Mouse (Mus musculus): ENCODE measurements at regions not wholly inside any gene's neighbourhood (a gene's known extent, or its start where the extent isn't known, plus 50 kb on each side); places are given as distances from the start of the nearest gene placed in this dataset.

- intact Hi-C loops (cut with DNase I): no loop called here
- DNase-seq: no peak
Observed at GRCm38 (mm10) chr1:77220322-77220590, 294.6 kb downstream of the Epha4 start.

- no peak for DNase-seq
- intact Hi-C loops (cut with DNase I): no loop called here
Observed at GRCm38 (mm10) chr1:77220783-77221182, 294.1 kb downstream of the Epha4 start.

DNA sequence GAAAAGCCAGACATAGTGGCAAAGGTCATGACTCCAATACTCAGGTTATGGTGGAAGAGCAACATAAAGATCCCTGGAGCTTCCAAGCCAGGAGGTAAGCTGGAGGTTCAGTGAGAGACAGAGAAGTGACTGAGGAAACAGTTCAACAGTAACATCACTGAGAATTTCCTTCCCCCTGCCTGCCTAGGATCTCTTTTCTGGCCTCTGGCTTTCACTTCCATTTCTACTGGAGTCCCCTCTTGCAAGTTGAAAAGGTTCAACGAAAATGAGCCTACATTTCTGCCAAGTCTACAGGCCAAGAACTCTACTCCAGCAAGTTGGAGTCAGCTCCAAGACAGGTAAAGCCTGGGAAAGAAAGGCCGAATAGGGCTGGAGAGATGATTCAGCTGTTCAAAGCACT, 293.0 kb downstream of the Epha4 start:
- no peak for DNase-seq

DNA sequence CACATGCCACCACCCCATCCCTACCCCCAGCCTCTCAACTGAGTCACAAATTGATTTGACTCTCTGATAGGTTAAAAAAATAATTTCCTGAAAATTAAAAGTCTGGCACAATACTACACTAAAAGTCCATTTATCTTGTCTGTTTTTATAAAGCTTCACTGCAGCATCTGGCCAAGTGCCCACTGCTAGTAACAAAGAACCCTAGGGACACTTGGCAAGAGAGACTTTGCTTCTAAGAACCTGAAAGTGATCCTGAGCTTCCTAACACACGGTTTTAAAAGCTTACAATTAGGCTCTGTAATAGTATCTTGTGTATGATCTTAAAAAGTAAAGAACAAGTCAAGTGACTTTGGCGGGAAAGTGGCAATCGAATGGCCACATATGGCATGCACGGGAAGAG, 288.3 kb downstream of the Epha4 start:
- DNase-seq: no peak
- intact Hi-C loops (cut with DNase I): no loop called here

More for the DNA sequence above, 293.0 kb downstream of the Epha4 start:
- intact Hi-C loops (cut with DNase I): no loop called here

- no peak for DNase-seq
- intact Hi-C loops (cut with DNase I): no loop called here
Observed at GRCm38 (mm10) chr1:77226991-77227515, 287.8 kb downstream of the Epha4 start.

DNA sequence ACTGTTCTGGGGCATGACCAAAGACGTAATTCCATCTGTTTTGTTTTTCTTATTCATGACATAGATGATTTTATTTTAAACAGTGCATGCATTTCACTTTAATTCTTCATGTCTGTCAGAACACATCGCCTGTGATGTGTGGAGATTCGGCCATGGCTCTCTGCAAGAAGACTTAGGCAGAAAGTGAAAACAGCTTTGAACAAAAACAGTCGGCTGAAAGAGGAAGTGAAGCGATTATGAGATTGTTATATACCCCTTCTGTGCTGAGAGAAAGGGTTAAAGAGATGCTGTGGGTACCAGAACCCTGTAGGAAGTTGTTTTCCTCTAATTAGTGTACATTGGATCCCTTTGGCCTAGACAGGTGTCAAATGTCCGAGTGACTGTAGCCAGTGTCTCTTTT, 287.1 kb downstream of the Epha4 start:
- intact Hi-C loops (cut with DNase I): no loop called here
- DNase-seq: no peak

- intact Hi-C loops (cut with DNase I): no loop called here
- no peak for DNase-seq
Observed at GRCm38 (mm10) chr1:77229561-77229960, 285.3 kb downstream of the Epha4 start.

DNA sequence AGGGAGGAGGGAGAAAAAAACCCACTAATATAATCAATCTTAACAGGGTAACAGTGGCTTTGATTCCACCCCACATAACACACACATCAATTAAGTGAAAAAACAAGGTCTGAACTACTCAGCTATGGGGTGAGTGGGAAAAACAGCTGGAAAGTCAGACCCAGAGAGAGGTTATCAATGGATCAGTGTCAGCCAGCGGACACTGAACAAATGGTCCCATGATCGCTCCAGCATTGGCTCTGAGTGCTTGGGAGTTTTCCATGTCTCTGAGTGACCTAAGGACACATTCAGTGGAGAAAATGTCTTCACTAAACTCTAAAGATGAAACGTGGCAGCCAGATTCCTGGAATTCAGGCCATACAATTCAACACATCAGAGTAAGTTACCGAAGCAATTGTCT, 281.9 kb downstream of the Epha4 start:
- no peak for DNase-seq
- intact Hi-C loops (cut with DNase I): no loop called here

DNA sequence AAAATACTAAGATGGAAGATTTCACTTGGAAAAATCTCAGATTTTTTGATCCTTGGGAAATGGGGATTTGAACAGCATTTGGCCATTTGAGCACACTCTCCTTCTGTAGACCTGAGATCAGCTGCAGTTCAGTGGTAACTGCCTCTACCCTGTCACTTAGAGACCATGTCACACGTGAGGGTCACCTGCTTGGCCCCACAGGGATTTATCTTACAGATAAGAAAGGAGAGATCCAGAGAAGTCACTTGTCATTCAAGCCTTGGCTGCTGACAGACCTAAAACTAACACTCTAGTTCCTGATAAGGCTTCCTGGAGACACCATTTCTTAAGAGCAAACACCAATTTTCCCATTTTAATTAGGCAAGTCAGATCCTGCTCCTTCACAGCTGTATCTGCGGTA, 270.2 kb downstream of the Epha4 start:
- no peak for DNase-seq
- intact Hi-C loops (cut with DNase I): no loop called here

- no peak for DNase-seq
- intact Hi-C loops (cut with DNase I): no loop called here
Observed at GRCm38 (mm10) chr1:77246047-77246446, 268.8 kb downstream of the Epha4 start.

DNA sequence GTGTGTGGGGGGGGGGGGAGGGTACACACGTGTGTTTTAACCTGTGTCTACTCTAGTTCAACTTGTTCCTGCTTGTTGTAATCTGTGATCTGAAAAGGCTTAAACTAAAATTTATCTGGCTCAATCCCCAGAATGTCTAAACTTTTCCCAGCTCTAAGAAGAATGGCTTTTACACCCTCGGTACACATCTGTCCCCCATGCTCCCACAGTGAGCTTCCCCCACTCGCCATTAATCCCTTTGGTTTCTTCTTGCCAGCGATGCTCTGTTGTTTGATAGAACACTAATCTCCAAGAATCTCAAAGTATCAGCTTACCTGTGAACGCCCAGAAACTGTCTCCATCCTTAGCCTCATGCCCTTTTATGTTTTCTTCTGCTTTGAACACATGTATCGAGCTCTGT, 260.6 kb downstream of the Epha4 start:
- intact Hi-C loops (cut with DNase I): no loop called here
- DNase-seq: no peak

DNA sequence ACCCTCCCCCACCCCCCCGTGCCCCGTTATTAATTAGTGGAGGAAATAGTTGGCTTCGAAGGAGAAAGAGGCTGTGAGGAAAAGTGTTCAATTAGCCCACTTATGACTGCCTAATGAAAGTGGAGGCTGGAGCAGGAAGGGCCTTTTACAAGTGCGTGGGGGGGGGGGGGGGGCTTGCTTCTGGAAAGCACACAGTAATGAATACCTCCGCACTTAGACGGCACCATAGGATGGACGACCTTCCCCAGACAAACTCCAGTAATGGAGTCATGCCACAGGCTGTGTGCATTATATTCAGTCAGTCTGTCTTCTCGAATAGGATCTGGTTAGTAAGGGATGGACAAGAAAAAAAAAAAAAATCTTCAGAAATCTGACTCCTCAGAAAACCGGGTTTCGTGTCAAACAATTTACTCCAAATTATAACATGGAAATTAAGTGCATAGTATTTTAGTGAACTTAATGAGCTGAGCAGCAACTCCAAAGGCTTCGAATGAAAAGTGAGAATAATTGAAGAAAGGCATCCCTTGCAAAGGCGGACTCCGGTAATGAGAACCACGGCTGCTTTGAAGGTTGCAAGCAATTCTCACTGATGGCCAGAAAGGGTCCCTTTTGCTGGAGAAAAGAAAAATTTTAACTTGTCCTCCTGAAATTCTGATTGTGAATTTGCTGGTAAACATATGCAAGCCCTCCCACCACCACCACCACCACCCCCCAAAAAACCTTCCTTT, 258.6 kb downstream of the Epha4 start:
- intact Hi-C loops (cut with DNase I): no loop called here
- no peak for DNase-seq

DNA sequence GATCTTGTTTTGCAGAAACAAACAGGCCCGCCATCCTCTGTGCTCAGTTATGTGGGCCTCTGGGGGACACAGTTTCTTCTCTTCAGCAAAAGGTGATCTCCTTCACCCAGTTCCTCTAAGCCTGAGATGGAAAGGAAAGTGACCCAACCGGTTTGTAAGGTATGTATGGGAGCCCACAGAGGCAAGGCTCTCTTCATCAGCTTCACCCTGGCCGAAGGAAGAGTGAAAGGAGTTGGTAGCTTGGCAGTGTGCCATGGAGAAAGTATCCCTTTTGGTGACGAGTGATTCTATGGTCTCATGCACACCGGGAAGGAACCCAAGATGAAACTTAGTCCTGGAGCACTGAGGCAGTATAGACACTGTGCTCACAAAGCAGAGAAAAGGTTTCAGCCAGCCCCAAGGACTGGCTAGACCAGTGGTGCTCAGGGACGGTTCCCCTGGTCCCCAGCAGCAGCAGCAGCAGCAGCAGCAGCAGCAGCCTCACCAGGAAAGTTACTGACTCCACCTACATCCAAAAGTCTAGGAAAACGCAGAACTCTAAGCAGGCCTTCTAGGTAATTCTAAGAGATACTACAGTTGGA, 256.1 kb downstream of the Epha4 start:
- no peak for DNase-seq
- intact Hi-C loops (cut with DNase I): no loop called here

DNA sequence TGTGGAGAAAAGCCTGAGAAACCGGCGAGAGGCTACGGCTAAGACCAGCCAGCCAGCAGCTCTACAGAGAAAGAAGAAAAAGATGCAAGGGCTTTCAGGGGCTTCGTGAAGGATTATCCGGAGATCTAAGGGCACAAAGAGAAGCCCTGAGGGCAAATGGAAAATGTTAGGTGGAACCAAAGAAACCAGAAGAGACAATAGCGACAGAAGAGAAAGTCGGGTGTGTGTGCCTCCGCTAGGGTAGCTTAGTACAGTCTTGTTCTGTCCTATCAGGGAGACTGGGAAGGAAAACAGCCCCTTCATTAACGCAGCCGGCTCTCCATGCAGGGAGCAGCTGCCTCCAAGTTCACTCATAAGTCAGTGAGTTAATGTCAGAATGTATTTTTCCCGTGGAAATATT, 255.1 kb downstream of the Epha4 start:
- intact Hi-C loops (cut with DNase I): no loop called here
- DNase-seq: no peak

DNA sequence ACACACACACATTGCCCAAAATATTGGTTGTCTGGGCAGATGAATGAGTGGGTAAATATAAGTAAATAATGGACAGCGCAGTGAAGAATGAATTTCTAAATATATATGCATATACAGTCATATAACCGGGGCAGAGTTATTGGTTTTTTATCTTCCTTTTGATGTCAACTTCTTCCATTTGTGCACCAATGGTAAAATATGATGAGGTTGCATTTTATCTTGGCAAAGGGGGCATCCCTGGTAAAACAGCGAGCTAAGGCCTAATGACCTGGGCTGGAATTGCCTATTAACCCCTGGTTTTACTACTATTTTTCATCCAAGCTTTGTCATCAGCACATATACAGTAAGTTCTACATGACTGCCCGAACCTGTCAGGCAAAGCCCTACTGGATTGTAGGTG, 253.2 kb downstream of the Epha4 start:
- intact Hi-C loops (cut with DNase I): no loop called here
- no peak for DNase-seq

DNA sequence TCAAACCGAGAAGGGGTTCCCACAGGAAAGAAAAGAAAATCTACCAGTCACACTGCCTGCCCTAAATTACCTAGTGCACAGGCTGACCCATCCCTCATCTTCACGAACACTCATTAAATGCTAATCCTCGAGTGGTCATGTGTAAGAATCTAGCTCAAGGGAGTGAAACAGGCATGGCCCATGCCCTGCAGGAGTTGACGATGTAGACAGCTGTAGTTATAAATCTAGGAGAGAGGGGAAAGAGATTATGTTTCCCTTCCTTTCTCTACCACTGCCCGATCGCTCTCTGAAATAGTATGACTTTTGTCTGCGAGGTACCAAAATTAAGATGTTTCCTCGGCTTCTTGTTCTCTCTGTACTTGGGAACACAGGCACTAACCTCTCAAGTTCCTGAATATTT, 249.2 kb downstream of the Epha4 start:
- intact Hi-C loops (cut with DNase I): no loop called here
- no peak for DNase-seq

DNA sequence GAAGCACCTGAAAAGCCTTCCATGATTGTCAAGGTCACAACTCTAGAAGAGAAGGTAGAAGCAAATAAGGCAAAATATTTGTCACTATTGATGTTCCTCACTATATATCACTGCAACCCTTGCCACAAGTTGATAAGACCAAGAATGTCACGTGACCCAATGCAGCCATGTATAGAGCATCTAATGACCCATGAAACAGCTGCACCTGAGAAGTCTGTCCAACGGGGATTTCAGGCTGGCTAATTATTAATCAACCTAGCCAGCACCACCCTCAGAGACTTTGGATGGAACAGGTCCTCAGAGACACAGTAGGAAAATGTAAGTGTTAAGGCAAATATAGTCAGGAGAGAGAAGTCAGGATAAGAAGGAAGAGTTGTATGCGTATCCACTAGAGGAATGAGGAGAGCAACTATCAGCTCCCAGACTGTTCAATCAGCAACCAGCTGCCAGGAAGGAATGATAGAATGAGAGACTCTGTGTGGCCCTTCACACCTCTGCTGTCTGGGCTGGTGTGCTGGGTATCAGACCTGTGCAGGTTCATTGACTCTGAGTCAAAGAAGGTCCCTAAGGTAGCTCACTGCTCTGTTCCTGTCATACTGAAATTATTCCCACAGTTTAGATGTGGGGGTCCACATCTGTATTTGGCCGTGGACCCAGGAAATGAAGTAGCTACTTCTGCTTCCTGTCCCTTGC, 247.4 kb downstream of the Epha4 start:
- intact Hi-C loops (cut with DNase I): no loop called here
- DNase-seq: no peak

DNA sequence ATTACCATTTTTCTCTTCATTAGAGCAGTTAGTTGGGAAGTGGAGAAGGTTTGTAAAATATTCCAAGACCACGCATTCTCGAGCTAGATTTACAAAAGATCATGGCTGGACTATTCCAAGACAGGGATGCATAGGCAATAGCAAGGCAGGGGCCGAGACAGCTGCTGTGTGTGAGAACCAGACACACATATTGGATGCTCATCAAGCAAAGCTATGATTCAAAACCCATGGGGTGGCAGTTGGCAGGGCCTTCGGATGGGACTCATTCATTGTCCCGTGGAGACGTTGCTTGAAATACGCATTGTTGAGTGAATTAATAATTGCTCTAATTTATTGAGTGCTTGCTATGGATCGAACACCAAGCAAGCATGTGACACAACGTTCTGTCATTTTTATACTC, 239.6 kb downstream of the Epha4 start:
- intact Hi-C loops (cut with DNase I): no loop called here
- DNase-seq: peak; percentile 18

DNA sequence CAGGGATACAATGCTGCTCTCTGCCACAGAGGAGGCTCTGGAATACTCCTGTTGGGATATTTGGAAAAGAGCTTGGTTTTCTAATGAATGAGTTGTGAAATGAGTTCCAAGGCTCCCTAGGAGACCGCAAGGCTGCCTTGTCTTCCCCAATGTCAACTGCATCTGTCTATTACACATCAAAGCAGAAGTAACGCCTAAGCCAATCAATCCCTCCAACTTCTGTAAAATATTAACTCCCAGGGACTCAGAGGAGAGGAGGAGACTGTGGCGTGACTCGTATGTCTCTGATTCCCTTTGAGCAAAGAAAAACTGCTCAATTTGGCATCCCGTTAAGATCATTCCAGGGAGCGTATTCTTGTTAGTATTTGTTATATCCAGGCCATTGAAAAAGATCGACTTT, 235.3 kb downstream of the Epha4 start:
- DNase-seq: no peak
- intact Hi-C loops (cut with DNase I): no loop called here

DNA sequence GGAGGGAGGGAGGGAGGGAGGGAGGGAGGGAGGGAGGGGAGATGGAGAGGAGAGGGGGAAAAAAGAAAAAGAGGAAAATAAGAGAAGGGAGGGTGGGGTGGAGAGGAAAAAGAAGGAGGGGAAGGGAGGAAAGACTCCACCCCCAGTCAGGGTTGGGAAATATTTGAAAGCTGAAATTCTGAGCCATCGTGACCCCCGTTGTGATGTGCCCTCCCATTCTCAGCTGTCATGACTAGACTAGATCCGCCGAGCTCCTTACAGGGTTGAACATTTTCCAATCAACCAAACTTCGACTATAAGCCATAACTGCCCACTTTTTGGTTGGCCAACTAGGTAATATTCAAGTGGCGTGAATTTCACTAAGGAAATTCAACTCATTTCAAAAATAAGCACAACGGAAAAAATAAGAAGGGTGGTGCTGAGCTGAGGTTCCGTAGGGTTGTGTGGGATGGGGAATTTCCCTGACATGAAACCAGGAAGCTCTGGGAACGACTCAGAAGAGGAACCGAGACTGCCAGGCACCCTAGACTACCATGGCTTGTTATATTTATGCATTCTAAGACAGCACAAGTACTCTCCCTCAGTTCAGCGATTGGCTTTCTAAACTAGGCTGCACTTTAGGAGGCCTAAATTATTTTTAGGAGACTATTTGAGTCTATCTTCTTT, 234.4 kb downstream of the Epha4 start:
- intact Hi-C loops (cut with DNase I): no loop called here
- DNase-seq: no peak

GRCm38 (mm10) chr1:77281741-77282140, 233.1 kb downstream of the Epha4 start:
- intact Hi-C loops (cut with DNase I): no loop called here
- no peak for DNase-seq

- intact Hi-C loops (cut with DNase I): no loop called here
- no peak for DNase-seq
Observed at GRCm38 (mm10) chr1:77298713-77299132, 216.2 kb downstream of the Epha4 start.
